Mouse (Mus musculus) B cell, adult 2 months (primary cell): ENCODE data around the gene Irs2.

Experiments used
- DNase-seq, 2 experiments: peaks; one replicate each; pipeline ENCODE4 v3.0.0; 2022

The Irs2 gene

DNA sequence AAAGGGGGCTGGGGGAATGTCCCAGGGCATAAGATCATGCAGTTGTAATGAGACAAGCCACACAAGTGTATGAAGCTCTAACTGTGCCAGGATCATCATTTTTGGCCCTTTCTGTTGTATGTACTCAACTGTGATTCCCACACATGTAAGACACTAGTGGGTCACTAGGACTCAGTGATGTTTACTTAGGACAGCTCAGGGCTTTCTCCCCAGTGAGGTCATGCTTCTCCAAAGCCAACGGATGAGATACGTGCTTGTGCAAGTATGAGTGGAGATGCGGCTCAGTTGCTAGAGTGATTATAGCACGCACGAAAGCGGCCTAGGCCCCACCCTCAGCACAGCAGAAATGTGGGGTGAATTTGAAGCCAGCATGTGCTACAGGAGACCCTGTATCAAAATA is 27.4 kb downstream of the Irs2 start:
- DNase-seq = peak; percentile 22 to 38

DNA sequence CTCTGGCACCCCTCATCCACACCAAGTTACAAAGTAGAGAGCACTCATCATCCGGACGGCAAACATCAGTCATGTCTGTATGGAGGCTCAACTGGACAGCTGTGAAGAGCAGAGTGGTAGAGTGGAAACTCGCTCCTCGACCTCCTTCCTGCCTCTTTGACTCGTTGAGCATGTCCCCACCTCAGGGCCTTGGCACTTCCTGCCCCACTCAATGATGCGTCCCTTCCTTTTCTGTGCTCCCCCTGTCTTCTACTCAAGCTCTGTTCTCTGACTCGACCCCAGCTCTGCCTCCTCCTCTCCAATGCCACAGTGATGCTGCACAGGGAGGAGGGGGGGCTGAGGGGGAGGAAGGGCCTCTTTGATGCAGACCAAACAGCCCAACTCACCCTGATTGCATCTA is 28.3 kb downstream of the Irs2 start:
- DNase-seq = peak; percentile 52 to 54

DNA sequence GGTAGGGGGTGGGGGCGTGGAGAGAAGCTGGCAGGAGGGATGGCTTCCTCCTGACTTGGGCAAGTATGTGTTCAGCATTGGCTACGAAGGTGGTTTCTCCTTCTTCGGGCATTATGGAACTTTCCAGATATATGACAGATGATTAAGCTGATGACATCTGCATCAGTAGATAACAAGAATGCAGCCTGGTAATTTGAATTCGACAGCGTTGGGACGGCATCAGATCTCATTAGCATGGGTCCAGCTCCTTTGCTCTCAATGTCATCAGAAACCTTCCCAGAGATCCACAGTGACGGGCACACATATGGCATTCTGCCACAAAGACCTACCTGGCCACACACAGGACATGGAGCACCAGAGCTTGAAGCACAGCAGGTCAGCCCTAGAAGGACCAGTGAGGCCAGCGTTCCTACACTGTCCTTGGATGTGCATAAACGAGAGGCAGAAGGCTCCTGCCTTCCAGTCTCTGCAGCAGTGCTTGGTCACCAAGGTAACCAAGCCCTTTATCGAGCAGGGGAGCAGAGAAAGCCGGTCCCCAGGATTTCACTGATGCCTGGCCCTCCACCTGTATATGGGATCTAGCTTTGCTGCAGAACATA is 29.0 kb downstream of the Irs2 start:
- peak in 1 of 2 experiments; percentile 8 for DNase-seq

DNA sequence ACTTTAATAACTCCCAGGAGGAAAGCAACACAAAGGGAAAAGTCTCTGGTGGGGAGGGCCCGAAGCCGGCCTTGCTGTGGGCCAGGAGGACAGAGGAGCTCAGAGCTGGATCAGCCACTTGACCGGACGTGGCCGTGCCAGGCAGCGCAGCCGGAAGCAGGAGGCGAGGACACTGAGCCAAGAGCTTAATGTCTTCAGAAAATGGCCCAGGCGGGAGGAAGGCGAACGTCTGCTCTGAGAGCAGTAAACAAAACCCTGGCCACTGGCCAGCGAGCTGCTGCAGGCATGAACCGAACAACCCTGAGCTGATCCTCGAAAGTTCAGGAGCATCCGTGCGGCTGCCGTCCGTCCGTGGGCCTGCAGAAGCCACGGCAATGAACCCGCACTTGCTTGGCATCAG is 29.9 kb downstream of the Irs2 start:
- no peak for DNase-seq

DNA sequence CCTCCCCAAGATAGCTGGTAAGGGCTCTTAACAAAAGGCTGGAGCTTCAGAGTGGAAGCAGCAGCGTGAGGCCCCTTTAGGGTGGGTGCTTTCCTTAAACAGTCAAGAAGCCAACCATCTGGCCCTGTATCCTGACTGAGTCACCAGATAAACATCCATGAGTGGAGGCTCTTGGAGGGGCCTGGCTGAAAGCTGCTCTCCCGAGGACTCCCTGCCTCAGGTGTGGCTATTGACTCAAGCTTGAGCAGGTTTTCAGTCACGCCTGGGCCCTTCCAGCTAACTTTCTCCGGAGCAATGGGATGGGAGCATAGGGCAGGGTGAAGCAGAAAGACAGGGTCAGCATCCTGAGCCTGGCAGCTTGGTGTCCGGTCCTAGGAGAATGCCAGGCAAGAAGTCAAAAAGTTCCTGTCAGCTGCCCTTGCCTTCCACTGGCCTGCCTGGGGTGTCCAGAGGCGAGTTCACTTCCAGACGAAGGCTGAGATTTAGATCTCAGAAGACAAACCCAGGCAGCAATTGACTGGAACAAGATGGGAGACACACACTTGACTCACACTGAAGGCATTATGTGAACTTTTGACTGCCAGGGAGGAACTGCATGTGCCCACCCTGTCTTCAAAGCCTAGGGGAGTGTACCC is 30.4 kb downstream of the Irs2 start:
- DNase-seq = no peak

DNA sequence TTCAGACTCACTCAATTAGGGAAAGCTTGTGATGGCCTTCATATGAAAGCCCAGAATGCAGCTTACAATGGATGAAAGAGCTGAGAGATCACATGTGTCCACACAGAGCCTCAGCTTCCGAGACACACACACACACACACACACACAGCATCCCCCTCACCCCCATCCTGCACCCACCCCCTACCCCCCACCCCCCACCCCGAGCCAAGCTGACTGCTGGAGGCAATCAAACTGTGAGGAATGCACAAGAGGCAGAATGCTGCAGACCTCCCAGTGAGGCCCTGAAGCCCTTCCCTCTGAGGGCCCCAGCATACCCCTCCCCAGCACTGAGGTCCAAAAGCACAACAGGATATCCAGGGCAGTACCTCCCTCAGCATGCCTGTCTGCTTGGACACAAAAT is 33.6 kb downstream of the Irs2 start:
- DNase-seq = no peak

DNA sequence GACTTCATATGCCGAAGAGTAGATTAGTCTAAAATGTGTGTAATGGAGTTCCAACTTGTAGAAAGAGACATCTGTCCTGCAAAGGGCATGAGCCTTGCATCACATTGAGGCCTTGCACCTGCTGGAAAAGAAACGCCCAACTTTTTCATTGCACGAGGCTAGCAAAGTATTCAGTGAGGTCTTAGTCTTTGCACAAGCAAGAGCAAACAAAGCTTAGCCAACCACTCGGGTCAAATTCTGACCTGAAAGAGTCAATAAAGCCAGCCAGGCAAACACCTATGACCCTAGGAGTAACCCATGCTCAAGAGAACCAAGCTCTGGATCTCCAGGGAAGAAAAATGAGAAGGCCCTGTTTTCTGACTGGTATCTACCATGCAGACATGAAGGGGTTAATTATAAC is 34.1 kb downstream of the Irs2 start:
- no peak for DNase-seq

DNA sequence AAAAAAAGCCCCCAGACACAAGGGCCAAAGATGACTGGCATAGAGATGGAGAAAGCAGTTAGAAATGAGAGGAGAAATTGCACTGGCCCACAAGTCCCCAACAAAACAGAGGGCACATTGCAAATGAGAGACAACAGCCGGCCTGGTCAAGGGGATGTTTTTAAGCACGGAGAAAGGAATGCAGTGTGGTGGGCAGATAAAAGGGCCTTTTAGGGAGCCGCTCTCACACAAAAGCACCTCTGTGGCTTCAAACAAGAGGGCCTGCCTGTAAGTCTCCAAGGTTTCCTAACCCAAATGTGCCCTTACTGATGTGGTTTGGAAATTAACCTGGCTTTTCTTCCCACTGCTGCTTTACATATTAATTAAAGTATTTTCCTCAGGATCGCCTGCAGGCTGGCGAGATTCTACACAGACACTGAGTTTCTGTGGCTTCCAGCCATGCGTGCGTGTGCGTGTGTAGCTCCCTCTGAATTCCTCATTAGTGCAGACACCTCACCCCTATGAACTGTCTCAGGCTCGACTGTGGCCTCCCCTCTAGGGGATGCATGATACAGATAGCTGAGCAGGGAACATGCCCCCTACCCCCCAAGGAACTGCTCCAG is 35.3 kb downstream of the Irs2 start:
- no peak for DNase-seq

DNA sequence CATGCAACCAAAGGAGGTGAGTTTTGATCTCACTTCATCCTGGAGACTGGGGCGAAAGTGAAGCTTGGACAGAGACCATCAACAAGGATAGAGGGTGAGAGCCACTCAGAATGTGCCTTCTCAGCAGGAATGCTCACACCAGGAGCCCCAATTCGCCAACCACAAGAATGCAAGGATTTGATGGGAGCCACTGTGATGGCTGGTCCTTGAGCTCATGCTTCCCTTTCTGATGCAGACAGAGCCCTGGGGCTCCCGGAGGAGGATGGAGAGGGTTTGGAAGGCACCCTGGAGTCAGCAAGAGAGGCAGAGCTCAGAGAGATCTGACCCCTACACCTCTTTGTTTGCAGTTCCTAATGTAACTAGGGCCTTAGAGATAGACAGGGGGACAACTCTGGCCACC is 36.3 kb downstream of the Irs2 start:
- no peak for DNase-seq

DNA sequence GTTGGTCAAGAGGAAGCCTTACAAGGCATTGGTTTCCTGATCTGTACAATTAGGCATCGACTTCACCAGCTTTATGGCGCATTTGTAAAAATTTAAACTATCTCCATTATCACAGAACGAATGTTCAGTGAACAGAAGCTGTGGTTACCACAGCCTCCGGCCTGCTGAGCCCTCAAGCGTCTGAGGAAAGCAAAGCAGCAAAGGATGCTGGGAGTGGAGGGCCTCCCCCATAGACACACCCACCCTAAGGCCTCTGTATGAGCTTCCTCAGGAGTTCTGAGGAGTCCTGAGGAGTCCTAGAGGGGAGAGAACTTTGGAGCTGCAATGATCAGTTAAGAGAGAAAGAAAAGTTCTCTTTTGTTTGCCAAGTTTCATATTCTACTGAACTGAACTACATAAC is 36.7 kb downstream of the Irs2 start:
- peak in 1 of 2 experiments; percentile 16 for DNase-seq

DNA sequence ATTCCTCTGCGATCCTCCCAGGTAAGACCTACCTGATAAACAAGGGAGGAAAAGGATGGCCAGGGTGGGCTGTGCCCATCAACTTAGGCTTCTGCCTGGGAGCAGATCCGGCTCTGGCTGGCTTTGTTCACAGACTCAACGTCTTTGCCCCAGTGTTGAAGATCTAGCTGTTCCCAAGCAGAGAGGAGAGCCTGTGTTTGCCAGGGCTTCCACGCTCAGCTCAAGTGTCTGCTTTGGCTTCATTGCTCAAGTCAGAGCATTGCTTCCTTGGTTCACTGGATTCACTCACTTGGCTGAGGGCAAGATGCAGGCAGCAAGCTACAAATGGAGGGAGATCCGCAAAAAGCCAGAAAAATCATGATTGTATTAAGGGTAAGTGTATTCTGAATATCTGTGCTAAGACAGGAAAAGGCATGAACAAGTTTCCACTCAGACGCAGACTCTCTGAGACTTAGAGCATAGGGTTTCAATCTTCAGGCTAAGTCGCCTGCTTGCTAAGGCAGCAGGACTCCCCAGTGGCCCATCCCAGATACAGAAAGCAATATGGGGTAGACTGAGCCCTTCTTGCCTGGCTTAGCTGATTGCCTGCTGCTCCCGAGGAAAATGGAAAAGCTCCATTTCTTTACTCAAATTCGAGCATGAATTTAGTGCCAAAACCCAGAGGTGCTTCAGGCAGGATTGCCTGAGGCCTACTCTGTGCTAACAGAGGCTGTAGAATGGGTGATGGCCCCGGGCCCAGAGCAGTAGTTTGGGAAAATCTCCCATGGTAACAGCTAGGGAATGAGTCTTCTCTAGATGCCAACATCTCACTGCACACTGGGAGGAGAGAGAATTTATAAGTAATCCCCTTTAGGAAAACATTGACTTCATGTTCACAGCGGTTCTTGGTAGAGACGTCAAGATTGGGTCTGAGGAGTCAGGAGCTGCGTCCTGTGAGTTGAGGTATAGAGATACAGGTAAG is 37.5 kb downstream of the Irs2 start:
- DNase-seq = no peak

DNA sequence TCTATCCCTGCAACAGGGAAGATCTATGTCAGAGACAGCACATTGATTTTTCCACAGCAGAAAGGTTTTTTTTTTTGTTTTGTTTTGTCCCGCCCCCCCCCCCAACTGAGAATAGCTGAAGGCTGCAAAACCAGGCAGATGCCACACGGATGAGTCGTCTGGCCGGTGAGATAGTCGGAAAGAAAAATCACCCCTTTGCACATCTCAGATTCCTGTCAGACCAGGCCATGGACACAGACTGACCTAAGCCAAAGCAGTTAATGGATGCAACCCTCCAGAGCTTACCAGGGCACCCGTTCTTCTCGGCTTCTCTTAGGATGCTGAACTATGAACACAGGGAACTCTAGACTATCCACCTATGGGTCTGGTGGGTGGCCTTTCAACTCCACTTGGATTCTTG is 39.6 kb downstream of the Irs2 start:
- no peak for DNase-seq

DNA sequence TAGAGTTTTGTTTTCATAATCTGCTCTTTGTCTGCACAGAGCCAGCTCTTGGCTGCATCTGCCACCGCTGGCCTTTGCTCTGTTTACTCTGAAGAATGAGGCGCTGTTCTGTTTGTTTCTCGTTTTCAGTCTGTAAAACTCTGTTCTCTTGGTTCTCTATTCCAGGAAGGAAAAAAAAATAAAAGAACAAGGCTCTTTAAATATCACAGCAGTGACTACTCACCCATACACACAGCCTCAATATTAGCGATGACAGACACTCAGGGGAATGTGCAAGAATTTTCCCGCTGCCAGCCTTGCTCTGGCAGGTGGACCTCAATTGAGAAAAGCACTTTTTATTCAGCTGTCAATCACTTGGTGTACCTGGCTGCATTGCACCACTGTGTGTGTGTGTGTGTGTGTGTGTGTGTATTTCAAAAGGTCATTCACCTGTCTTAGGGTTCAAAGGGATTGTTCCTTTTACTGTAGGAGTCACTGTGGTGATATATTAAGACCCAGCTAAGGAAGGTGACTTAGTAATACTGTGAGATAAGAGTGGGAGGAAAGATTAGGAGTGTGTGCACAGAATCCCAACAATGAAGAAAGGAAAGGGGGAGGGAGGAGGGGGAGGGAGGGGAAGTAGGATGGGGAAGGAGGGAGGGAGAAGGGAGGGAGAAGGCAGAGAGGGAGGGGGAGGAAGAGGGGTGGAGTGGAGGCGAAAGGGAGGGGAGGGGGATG is 42.7 kb downstream of the Irs2 start:
- DNase-seq = no peak

DNA sequence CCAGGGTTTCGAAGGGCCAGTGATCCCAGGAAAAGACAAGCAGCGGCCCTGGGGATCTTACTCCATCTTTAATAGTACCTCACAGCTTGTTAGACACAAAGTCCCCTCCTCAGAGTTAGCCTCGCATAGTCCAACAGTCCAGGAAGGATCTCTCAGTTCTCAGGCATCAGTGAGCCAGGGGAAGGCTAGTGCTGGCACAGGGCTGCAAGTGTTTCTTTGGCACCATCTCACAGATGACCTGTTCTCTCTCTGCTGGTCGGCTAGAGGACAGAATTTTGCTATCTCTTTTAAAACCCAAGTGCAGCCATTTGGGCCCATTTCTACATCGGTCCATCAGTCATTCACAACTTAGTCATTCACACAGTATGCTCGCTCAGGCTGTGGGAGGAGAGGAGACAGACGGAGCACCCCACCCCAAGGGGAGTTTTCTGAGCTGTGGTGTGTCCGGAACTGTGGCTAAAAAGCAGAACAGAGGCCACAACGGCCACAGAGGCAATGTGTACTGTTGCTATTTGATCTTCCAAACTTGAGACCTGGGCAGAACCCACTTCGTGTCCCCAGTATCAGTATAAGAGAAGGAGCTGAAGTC is 43.7 kb downstream of the Irs2 start:
- DNase-seq = no peak

DNA sequence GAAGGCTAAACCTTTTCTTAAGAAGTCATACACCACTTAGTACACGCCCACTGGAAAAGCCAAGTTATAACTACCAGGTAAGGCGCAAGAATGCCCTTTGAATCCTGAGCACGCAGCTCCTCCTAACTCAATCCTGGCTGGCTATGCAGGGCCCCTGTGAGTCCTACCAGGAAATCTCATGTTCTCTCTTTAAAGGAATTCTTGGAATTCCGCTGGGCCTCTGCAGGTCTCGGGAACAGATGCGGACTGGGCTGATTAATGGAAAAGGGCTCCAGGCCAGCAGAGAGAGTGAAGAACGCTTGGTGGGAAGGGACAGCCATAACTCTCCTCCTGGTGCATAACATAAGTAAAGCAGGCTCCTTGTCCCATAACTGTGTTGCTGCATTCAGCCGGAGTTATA is 46.3 kb downstream of the Irs2 start:
- DNase-seq = no peak

DNA sequence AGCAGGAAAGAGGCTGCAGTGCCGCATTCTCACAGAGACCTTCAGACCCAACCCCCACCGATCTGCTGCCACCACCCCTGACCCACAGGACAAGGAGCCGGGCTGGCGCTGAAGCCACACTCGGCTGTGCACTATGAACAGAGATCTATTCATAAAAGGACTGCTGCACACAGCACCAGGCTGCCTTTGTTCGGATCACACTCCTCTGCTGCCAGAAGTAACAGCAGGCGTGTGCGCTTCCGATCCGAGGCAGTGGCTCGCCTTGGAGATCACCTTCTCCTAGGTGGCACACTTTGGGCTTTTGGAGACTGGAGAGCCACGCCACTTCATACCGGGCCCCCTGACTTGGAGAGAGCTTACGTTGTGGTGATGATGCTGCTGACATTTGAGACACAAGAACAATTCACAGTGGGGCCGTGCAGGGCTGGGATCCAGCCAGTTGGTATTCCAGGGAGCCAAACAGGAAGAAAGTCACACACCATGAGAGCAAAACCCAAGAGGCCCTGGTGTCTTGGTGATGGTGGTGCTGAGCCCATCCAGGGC is 47.9 kb downstream of the Irs2 start:
- no peak for DNase-seq

DNA sequence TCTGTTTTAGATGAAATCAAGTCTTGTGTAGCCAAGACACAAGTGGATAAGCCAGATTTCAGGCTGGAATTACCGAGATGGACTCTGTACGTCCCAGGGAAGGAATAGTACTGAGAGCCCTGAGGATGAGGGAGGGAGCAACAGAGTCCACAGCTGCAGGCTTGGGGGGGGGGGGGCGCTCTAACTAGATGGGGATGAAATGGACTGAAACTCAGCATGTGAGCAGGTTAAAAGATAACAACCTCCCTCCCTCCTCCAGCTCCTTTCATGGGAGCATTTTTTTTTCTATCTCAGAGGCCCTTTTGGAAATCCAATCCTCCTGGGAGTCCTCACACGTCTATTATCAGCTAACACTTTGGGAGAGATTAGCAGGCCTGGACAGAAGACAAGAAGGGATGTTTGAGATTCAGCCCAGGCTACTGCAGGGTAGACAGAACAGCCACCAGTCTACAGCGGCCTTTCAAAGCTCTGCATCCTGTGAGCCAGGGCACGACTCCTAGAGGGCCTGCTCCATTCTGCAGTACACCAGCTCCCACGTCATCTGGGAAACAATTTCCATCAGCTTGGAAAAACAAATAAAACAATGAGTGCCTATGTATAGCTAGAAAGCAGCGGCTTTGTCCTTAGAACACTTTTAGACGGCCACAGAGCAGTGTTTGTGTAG is 50.8 kb downstream of the Irs2 start:
- DNase-seq = no peak

DNA sequence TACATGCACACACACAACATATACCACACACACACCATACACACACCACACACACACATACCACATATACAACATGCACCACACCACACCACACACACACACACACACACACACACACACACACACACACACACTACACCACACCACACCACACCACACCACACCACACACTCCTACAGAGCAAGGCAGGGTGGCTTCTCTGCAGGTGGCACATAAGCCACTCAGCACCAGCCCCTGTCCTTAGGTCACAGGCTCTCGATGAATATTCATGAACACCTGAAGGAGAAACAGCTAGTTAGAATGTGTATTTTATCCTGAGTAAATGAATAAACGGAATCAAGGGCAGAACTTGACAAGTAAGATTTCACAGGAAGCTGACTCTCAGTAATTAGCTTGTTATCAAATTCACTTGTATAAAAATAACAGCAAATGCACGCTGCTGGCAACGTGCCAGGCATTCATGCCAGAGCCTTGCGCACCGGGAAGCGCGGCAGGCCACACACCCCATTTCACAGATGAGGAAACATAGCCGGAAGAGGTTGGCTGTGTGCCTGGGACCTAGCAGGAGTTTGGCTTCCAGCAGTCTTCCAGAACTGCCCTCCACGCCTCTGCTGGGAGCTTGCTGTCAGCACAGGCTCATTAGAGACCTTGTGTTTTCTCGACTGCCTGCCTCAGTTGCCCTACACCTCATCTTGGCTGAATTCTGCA is 54.8 kb downstream of the Irs2 start:
- DNase-seq = no peak

DNA sequence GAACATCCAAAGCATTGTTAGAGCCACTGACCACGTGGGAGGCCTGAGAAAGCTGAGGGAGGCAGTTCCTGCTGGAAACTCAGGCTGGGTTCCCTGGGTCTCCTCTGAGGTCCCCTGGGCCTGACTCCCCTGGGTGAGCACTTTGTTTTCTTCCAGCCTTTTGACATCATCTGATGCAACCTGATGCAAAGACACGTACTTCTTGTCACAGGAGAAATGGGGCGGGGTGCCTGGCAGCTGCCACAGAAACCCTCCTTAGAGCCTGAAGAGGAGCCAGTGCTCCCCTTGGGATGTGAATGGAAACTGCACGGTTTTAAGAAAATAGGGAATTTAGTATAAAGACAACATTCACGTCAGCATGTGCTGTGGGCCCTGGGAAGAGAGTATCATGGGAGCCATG is 55.6 kb downstream of the Irs2 start:
- no peak for DNase-seq

DNA sequence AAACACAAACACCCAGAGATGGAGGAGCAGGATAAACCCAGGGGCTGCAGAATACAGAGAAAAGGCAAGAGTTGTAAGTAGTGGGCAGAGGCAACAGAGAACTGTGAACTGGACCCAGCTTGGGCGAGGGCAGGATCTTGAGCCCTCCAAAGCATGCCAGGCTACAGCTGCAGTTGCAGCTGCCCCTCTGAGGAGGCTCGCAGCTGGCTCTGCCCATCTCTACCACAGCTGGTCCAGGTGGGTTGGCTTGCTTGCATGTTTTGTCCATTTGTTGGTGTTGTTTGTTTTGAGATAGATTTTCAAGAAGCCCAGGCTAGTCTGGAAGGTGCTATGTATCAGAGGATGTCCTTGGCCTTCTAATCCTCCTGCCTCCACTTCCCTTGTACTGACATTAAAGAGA is 56.0 kb downstream of the Irs2 start:
- no peak for DNase-seq

DNA sequence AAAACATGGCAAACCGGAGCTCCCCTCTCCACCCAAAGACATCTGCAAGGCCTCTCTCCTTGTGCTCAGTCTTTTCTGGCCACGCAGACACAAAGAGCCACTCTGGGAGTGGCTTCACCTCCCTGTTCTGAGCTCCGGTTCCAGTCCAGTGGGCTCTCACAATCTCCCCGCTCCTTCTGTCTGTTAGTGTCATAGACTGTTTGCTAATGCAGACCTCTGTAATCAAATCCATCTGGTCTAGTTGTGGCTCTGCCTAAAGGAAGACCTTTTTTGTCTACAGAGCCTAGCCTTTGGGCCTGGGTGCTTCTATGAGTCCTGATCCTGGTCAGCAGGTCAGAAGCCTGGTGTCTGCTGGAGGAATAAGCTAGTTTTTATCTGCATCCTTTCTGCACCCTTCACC is 56.7 kb downstream of the Irs2 start:
- no peak for DNase-seq
